Mouse (Mus musculus): Measurements from ENCODE around the gene Col25a1. TPM values are rescaled to one million over a fixed set of nuclear protein-coding genes. Genes with fewer than 3 reads are reported as not detected.
A peak's percentile ranks its signal among the peaks of the same experiment; 100 is the strongest.

Gene Col25a1
- total RNA-seq, 2 experiments from 2014 or later, result 77.6 to 79.5 TPM

- DNase-seq, result no peak
Measured at GRCm38 (mm10) chr3:130252355-130252754, 121.1 kb downstream of the Col25a1 start.

DNA sequence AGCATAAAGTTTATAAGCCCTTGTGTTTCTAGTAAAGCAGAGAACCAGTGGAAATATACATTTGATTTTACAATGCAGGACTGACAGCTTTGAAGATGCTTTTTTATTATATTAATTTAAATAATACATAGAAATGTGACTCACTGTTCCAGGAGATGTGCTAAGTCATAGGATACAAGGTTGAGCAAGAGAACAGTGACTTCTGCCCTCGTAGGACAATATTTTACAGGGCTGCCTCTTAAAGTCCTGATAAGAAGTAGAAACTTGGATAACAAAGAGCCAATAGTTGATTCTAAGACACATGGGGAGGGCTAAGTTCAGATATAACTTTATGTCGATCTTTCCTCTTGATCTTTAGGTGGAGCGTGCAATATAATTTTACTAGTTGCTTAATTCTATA is 124.8 kb downstream of the Col25a1 start:
- DNase-seq, result no peak

DNA sequence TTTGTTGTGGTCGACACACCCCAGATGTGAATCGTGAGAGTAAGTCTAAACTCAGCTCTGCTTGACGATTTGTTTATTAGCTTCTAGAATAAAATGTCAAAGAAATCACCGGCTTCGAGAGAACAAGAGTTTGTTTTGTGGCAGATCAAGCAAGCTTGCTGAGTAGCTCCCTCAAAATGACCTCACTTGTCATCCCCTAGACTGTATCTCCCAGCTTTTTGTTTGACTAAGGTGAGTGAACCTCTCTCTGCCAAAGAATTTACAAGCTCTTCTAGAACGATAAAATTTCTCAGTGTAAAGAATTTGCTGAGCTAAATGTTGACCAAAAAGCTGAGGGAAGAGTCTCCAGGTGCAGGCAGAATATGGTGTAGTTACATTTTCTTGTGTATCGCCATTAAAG is 125.3 kb downstream of the Col25a1 start:
- DNase-seq, result no peak

GRCm38 (mm10) chr3:130259670-130260069 is 128.4 kb downstream of the Col25a1 start:
- DNase-seq, result no peak

- DNase-seq, result no peak
Measured at GRCm38 (mm10) chr3:130260316-130260715, 129.0 kb downstream of the Col25a1 start.

- DNase-seq, result peak; percentile 36 to 40
Measured at GRCm38 (mm10) chr3:130265104-130265503, 133.8 kb downstream of the Col25a1 start.

- no peak for DNase-seq
Measured at GRCm38 (mm10) chr3:130270509-130270908, 139.2 kb downstream of the Col25a1 start.

- no peak for DNase-seq
Measured at GRCm38 (mm10) chr3:130273949-130274348, 142.6 kb downstream of the Col25a1 start.

DNA sequence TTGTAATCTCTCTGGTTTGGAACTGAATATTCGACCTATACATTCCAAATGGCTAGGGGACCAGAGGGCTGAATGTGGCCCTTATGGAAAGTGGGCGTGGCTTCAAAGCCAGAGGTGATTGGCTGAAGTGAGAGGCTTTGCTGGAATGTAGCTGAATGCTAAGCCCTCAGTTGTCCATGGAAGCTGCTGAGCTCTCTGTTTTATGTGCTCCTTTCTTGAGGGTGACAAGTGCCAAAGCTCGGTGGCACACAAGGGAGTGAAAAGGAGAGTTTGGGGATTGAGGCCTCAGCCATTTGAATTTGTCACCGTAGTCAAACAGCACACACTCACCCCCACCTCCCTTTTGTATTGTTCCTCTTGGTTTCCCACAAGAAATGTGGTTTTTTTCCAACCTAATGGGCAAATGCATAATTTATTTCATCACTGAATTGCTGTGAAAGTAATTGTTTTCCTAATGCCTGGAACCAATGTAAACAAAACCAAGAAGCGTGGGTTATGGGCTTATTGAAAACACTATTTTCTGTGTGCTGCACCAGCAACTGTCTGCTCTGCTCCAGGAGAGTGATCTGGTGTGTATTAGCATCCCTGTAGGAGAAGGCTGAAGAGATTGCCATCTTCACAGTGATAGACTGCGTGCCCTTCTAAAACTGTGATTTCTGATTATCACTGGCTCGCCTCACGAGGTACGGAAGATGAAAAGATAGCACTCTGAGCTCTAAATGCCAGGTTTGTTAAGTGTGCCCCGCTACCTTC is 147.2 kb downstream of the Col25a1 start:
- no peak for DNase-seq

- no peak for DNase-seq
Measured at GRCm38 (mm10) chr3:130283011-130283760, 151.9 kb downstream of the Col25a1 start.

DNA sequence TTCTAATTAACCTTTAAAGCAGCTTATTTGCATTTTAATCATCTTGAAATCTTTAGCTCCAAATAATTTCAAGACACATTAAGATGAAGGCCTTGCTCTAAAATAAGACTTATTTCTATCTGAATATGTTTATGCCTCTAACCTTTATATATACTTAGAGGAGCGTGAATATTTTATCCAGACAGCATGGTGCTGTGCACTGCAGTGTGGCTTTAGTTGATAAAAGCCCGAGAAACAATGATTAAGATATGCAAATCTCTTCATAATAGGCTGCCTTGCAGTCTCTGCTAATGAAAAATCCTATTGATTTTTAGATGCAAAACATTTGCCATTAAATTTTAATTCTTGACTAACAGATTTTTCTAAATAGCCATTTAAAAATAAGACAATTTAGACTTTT is 156.8 kb downstream of the Col25a1 start:
- DNase-seq, result no peak

DNA sequence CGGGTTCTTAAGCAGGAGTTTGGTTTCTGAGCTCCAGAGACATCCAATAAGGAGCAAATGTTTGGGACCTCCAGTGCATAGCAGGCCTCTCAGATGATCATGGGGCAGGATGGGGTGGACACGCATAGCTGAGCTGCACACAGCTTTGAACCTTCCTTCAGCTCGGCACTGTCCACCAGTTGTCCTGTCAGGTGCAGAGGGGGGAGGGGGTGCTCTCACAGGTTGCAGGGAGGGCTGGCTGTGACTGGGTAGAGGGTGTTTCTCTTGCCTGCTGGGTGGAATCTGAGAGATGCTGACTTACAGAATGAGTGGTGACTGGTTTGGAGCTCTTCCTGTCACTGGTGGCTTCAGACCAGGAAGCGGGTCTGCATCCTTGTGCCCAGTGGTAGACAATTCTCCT is 157.5 kb downstream of the Col25a1 start:
- DNase-seq, result no peak

DNA sequence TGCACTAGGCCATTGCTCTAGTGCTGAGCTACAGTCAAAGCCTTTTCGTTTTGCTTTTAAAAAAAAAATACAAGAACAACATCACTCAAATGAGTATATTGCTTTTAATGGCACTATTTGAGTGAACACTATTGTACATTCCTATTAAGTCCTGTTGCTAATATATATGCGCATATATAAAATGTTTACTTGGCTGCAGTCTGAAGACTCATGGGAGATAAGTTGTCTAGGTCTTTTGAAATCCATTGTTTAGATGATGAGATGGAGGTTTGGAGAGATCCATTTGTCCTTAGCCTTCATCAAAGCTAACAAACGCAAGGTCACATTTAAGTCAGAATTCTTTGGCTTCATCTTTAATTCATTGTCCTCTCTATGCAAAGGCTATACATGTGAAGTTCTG is 157.9 kb downstream of the Col25a1 start:
- no peak for DNase-seq

DNA sequence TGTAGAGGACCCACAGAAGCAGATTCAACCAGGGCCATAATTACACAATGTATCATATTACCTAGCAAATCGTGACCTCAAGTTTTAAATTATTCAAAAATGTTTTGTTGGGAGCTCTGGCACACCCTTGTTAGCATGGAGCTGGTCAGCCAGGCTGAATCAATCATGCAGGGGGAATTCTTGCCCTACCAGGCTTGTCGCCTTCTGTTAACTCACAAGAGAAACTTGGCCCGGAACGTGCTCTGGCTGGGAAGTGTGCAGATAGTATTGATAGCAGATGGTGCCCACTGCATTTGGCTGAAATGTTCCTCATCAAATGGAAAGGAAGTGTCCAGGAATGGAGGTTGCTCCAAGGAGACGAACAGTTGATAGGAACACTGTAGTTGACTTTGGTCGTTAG is 158.9 kb downstream of the Col25a1 start:
- no peak for DNase-seq

- DNase-seq, result no peak
Measured at GRCm38 (mm10) chr3:130290672-130291071, 159.4 kb downstream of the Col25a1 start.

DNA sequence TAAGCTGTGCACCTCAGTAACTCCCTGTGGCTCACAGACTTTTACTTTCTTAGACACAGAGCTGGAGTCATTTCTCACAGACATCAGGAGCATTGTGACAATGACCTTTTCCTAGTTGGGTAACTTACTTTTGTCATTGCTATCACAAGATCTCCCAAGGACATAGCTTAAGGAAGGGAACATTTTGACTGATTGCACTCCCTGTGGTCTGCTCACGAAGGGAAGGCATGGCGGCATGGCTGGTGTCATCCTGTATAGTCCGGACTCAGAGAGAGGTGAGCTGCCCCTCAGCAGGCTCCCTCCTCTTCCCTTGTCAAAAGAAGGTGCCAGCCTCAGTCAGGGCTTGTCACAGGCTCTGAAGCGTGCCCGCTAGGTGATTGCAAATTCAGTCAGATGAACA is 160.6 kb downstream of the Col25a1 start:
- no peak for DNase-seq

DNA sequence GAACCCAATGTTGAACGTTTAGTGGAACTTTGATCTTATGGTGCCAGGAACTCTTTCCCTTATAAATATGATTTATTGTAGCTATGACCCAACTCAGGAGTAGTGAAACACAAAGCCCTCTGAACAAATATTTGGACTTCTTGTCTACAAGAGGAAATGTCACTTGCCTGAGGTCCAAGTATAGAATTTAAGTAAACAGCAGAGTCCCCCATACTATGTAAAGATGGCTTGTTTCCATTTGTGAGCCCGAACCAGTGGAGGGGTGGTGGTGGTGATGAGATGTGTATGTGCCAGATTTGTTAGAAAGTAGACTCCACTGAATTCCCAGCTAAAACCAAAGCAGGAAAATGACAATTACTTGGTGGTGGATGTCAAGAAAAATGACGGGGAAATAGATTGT is 169.2 kb downstream of the Col25a1 start:
- DNase-seq, result no peak

DNA sequence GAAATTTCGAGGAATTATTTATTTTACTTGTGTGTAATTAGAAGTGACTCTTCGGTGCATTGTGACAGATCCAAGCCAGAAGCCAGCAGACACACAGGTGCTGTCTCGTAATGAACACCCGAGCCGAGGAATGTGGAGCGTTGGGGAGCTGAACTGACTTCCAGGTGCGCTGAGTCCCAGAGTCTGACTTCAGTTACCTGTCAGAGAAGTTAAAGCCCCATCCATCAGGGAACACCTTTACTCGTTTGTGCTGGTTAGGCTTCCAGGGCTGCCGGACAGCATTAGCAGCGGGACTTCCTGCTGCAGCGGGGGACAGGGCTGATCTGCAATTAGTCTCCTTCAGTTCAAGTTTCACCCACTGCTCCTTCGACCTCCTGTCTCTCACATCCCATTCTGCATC is 172.3 kb downstream of the Col25a1 start:
- no peak for DNase-seq

- DNase-seq, result peak in 1 of 2 experiments; percentile 23
Measured at GRCm38 (mm10) chr3:130304827-130305226, 173.5 kb downstream of the Col25a1 start.

- no peak for DNase-seq
Measured at GRCm38 (mm10) chr3:130305686-130306085, 174.4 kb downstream of the Col25a1 start.

GRCm38 (mm10) chr3:130309277-130309676 is 178.0 kb downstream of the Col25a1 start:
- no peak for DNase-seq

DNA sequence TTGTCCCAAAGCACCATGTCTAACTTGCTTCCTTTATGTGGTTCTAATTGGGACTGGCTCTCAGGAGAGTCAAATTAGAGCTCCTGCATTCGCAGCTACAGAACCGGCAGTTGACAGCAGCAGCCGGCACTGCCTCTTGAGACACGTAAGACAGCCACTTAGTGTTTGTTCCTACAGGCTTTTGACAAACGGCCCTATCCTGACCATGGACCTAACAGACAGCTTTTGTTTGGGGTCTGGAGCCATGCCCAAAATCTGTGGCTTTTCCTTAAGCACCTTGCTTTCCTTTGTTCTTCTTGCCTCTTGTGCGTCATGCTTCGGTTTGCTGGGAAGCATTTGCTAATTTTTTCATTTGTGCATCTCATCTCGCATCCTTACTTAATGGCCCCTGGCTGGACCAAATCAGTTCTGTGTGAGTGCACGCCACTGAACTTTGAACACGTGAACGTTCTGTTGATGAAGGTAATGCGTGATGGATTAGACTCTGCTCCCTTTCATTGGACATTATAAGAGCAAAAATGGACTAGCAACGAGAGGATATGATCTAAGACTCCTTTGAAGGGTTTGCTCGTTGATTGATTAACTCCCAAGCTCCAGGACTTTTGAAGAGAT is 179.5 kb downstream of the Col25a1 start:
- no peak for DNase-seq

DNA sequence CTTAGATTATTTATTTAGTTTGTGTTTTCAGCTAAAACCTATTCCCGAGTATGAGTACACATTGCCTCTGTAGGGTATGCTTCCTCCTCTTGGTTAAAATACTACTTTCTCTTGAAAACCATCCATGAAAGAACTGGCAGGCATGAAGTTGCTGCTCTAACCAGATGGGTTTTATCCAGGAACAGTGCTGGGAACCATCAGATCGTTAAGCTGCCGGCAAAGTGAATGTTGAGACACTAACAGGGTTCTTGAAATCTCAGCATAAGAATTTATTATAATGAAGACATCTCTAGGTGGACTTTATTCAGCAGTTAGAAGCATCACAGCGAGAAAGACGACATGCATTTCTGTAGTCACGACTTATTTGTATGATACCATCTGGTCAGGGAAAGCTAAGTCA is 181.9 kb downstream of the Col25a1 start:
- no peak for DNase-seq
